Mouse (Mus musculus) stomach, embryonic 14.5 days (tissue): Measurements from ENCODE around the gene Ankmy2. TPM values are rescaled to one million over a fixed set of nuclear protein-coding genes. Genes with fewer than 3 reads are reported as not detected.

Experiments
- ATAC-seq: fragments of 200-750 bp; cut with Nextera tagmentation; 2 replicates; pipeline ENCODE4 v1.8.0; 2017; ENCODE audit warnings: low read depth, moderate TSS enrichment; ENCODE audit not compliant: insufficient number of reproducible peaks, insufficient read depth, low FRiP score
- H3K27ac ChIP-seq: fragments of 300-500 bp; sonication (generic); 2 replicates; pipeline ENCODE4 v1.5.1; 2014; ENCODE audit warnings: mild to moderate bottlenecking, low read length, moderate library complexity, mixed read lengths
- H3K27me3 ChIP-seq: fragments of 300-500 bp; sonication (generic); 2 replicates; pipeline ENCODE4 v1.6.1; 2014; ENCODE audit warnings: low read length, control low read depth, mixed read lengths; ENCODE audit not compliant: control insufficient read depth, insufficient read depth
- H3K36me3 ChIP-seq: fragments of 300-500 bp; sonication (generic); 2 replicates; pipeline ENCODE4 v1.6.1; 2014; ENCODE audit warnings: mild to moderate bottlenecking, control low read depth, low read length, moderate library complexity, mixed read lengths; ENCODE audit not compliant: control insufficient read depth, insufficient read depth
- H3K4me1 ChIP-seq: fragments of 300-500 bp; sonication (generic); 2 replicates; pipeline ENCODE4 v1.6.1; 2014; ENCODE audit warnings: low read length, control low read depth, mixed read lengths; ENCODE audit not compliant: control insufficient read depth, insufficient read depth
- H3K4me2 ChIP-seq: fragments of 300-500 bp; sonication (generic); replicated peaks from 2 replicates; pipeline ENCODE4 v1.6.1; 2014; ENCODE audit warnings: low read depth, low read length, control low read depth
- H3K4me3 ChIP-seq: fragments of 300-500 bp; sonication (generic); 2 replicates; pipeline ENCODE4 v1.5.1; 2014; ENCODE audit warnings: low read depth, low read length, control low read depth
- H3K9ac ChIP-seq: fragments of 300-500 bp; sonication (generic); replicated peaks from 2 replicates; pipeline ENCODE4 v1.6.1; 2014; ENCODE audit warnings: low read depth, mild to moderate bottlenecking, control low read depth, low read length, moderate library complexity, mixed read lengths
- H3K9me3 ChIP-seq: fragments of 300-500 bp; sonication (generic); 2 replicates; pipeline ENCODE4 v1.6.1; 2016; ENCODE audit warnings: low read depth, low read length, control low read depth; ENCODE audit not compliant: control insufficient read depth
- WGBS: fragments of 180-500 bp; shearing (Covaris S2); extraction: QIAGEN DNeasy Blood & Tissue Kit; methylation state at CpG from one replicate; pipeline ENCODE4 v1.1.7; 2014; 5-methylcytosine and 5-hydroxymethylcytosine counted together
- polyA plus RNA-seq: library from polyadenylated mRNA; unstranded; fragments of >200 nt; fragmentation: Nextera tagmentation; extraction: Ambion mirVana; gene quantifications from 2 replicates; pipeline ENCODE4 v1.2.1, GENCODE M21; 2014

The Ankmy2 gene
- polyA plus RNA-seq: 44.7 and 51.3 TPM in 2 replicates

GRCm38 (mm10) chr12:36156637-36157303, at the start of gene Ankmy2:
Gene Ankmy2, plus strand, starts transcription at chr12:36157114.
- under 1% methylated on average over 42 of the region's 42 CpGs for WGBS
- no peaks in the 10 kb centered on the region for H3K36me3 ChIP-seq
- H3K27me3 ChIP-seq: no peaks in the 10 kb centered on the region
- ATAC-seq: peak; percentile 97
- H3K4me2 ChIP-seq: peak within 1 kb of the TSS; percentile 72
- peak within 1 kb of the TSS; percentile 88 for H3K27ac ChIP-seq
- H3K9ac ChIP-seq: peak within 1 kb of the TSS; percentile 77
- H3K9me3 ChIP-seq: no peaks in the 10 kb centered on the region
- H3K4me1 ChIP-seq: peaks cover 19% of the 10 kb centered on the region
- H3K4me3 ChIP-seq: peak within 1 kb of the TSS; percentile 95

GRCm38 (mm10) chr12:36108442-36108841, 48.5 kb upstream of the Ankmy2 start:
- H3K27ac ChIP-seq: no peak overlapping the region
- no peaks in the 10 kb centered on the region for H3K4me1 ChIP-seq
- H3K4me2 ChIP-seq: no peak overlapping the region
- H3K9me3 ChIP-seq: no peaks in the 10 kb centered on the region
- ATAC-seq: no peak
- 93% methylated on average over 5 of the region's 5 CpGs for WGBS
- H3K4me3 ChIP-seq: no peak overlapping the region
- H3K27me3 ChIP-seq: no peaks in the 10 kb centered on the region
- peaks cover 60% of the 10 kb centered on the region for H3K36me3 ChIP-seq
- H3K9ac ChIP-seq: no peak overlapping the region

GRCm38 (mm10) chr12:36110457-36110856, 46.5 kb upstream of the Ankmy2 start:
- Histone ChIP-seq H3K4me1 (no peaks in the 10 kb centered on the region), H3K27me3 (no peaks in the 10 kb centered on the region), H3K4me3 (no peak overlapping the region), H3K36me3 (peaks cover 67% of the 10 kb centered on the region), H3K9me3 (no peaks in the 10 kb centered on the region), H3K9ac (no peak overlapping the region), H3K27ac (no peak overlapping the region), H3K4me2 (no peak overlapping the region)
- no peak for ATAC-seq
- WGBS: 85% methylated on average over 5 of the region's 5 CpGs

- H3K36me3 ChIP-seq: peaks cover 70% of the 10 kb centered on the region
- no peaks in the 10 kb centered on the region for H3K4me1 ChIP-seq
- no peak overlapping the region for H3K4me2 ChIP-seq
- H3K4me3 ChIP-seq: no peak overlapping the region
- H3K27ac ChIP-seq: no peak overlapping the region
- WGBS: 92% methylated on average over 5 of the region's 5 CpGs
- ATAC-seq: no peak
- H3K9ac ChIP-seq: no peak overlapping the region
- no peaks in the 10 kb centered on the region for H3K9me3 ChIP-seq
- no peaks in the 10 kb centered on the region for H3K27me3 ChIP-seq
Observed at GRCm38 (mm10) chr12:36111110-36111509, 45.8 kb upstream of the Ankmy2 start.

- Histone ChIP-seq H3K27ac (no peak overlapping the region), H3K9ac (no peak overlapping the region), H3K36me3 (peaks cover 71% of the 10 kb centered on the region), H3K27me3 (no peaks in the 10 kb centered on the region), H3K4me3 (no peak overlapping the region), H3K9me3 (no peaks in the 10 kb centered on the region), H3K4me2 (no peak overlapping the region), H3K4me1 (no peaks in the 10 kb centered on the region)
- ATAC-seq: no peak
- WGBS: 96% methylated on average over 3 of the region's 3 CpGs
Observed at GRCm38 (mm10) chr12:36112081-36112480, 44.8 kb upstream of the Ankmy2 start.

- Histone ChIP-seq H3K4me1 (no peaks in the 10 kb centered on the region), H3K36me3 (peaks cover 55% of the 10 kb centered on the region), H3K4me2 (no peak overlapping the region), H3K27ac (no peak overlapping the region), H3K9ac (no peak overlapping the region), H3K9me3 (no peaks in the 10 kb centered on the region), H3K4me3 (no peak overlapping the region), H3K27me3 (no peaks in the 10 kb centered on the region)
- ATAC-seq: no peak
- WGBS: 91% methylated on average over 6 of the region's 6 CpGs
Observed at GRCm38 (mm10) chr12:36117161-36117560, 39.8 kb upstream of the Ankmy2 start.

- no peak overlapping the region for H3K4me2 ChIP-seq
- H3K27me3 ChIP-seq: no peaks in the 10 kb centered on the region
- no peak overlapping the region for H3K27ac ChIP-seq
- H3K36me3 ChIP-seq: peaks cover 54% of the 10 kb centered on the region
- H3K4me1 ChIP-seq: no peaks in the 10 kb centered on the region
- no peaks in the 10 kb centered on the region for H3K9me3 ChIP-seq
- WGBS: 96% methylated on average over 3 of the region's 3 CpGs
- no peak overlapping the region for H3K4me3 ChIP-seq
- ATAC-seq: no peak
- H3K9ac ChIP-seq: no peak overlapping the region
Observed at GRCm38 (mm10) chr12:36119244-36119643, 37.7 kb upstream of the Ankmy2 start.

GRCm38 (mm10) chr12:36126049-36126448, 30.9 kb upstream of the Ankmy2 start:
- 95% methylated on average over 5 of the region's 5 CpGs for WGBS
- Histone ChIP-seq H3K36me3 (peaks cover 27% of the 10 kb centered on the region), H3K9me3 (no peaks in the 10 kb centered on the region), H3K27ac (no peak overlapping the region), H3K4me2 (no peak overlapping the region), H3K4me1 (no peaks in the 10 kb centered on the region), H3K4me3 (no peak overlapping the region), H3K9ac (no peak overlapping the region), H3K27me3 (no peaks in the 10 kb centered on the region)
- ATAC-seq: no peak

- ATAC-seq: no peak
- H3K36me3 ChIP-seq: peaks cover 20% of the 10 kb centered on the region
- WGBS: 94% methylated on average over 5 of the region's 5 CpGs
- H3K4me1 ChIP-seq: no peaks in the 10 kb centered on the region
- H3K27me3 ChIP-seq: no peaks in the 10 kb centered on the region
- H3K9me3 ChIP-seq: no peaks in the 10 kb centered on the region
- no peak overlapping the region for H3K4me2 ChIP-seq
- H3K27ac ChIP-seq: no peak overlapping the region
- no peak overlapping the region for H3K4me3 ChIP-seq
- H3K9ac ChIP-seq: no peak overlapping the region
Observed at GRCm38 (mm10) chr12:36129826-36130225, 27.1 kb upstream of the Ankmy2 start.
